Mouse (Mus musculus): Measurements from ENCODE around the gene Cubn.

Gene Cubn

GRCm38 (mm10) chr2:13357885-13358552 lies 133.6 kb downstream of the Cubn start:
- peak; percentile 28 for DNase-seq (ENCODE audit: low spot score)

- no peak for DNase-seq (ENCODE audit: low spot score)
These were observed 138.8 kb downstream of the Cubn start for GRCm38 (mm10) chr2:13352775-13353174.

- no peak for DNase-seq (ENCODE audit: low spot score)
These were observed 139.4 kb downstream of the Cubn start for GRCm38 (mm10) chr2:13352112-13352728.

- no peak for DNase-seq (ENCODE audit: low spot score)
These were observed 149.2 kb downstream of the Cubn start for GRCm38 (mm10) chr2:13342325-13342926.

GRCm38 (mm10) chr2:13335446-13335845 lies 156.2 kb downstream of the Cubn start:
- no peak for DNase-seq (ENCODE audit: low spot score)

- no peak for DNase-seq (ENCODE audit: low spot score)
These were observed 161.7 kb downstream of the Cubn start for GRCm38 (mm10) chr2:13329754-13330417.

GRCm38 (mm10) chr2:13303376-13303775 lies 188.2 kb downstream of the Cubn start:
- DNase-seq (ENCODE audit: low spot score): no peak

GRCm38 (mm10) chr2:13299031-13299430 lies 192.6 kb downstream of the Cubn start:
- DNase-seq (ENCODE audit: low spot score): peak; percentile 31

GRCm38 (mm10) chr2:13297733-13298132 lies 193.9 kb downstream of the Cubn start:
- DNase-seq (ENCODE audit: low spot score): no peak

GRCm38 (mm10) chr2:13290661-13291060 lies 201.0 kb downstream of the Cubn start:
- peak; percentile 57 for DNase-seq (ENCODE audit: low spot score)

GRCm38 (mm10) chr2:13290070-13290469 lies 201.5 kb downstream of the Cubn start:
- no peak for DNase-seq (ENCODE audit: low spot score)

- peak; percentile 14 for DNase-seq (ENCODE audit: low spot score)
These were observed 213.3 kb downstream of the Cubn start for GRCm38 (mm10) chr2:13278114-13278862.

GRCm38 (mm10) chr2:13275874-13276273 lies 215.7 kb downstream of the Cubn start:
- no peak for DNase-seq (ENCODE audit: low spot score)

GRCm38 (mm10) chr2:13271165-13271957 lies 220.3 kb downstream of the Cubn start, which contains the start of gene Rsu1:
Gene Rsu1 (minus strand): TSS chr2:13271415.
- peak; percentile 100 for DNase-seq (ENCODE audit: low spot score)

- DNase-seq (ENCODE audit: low spot score): peak; percentile 30
These were observed 220.9 kb downstream of the Cubn start for GRCm38 (mm10) chr2:13270736-13271135.

GRCm38 (mm10) chr2:13268681-13269293 lies 222.8 kb downstream of the Cubn start:
- DNase-seq (ENCODE audit: low spot score): no peak

GRCm38 (mm10) chr2:13264875-13265274 lies 226.7 kb downstream of the Cubn start:
- no peak for DNase-seq (ENCODE audit: low spot score)

GRCm38 (mm10) chr2:13263150-13263549 lies 228.5 kb downstream of the Cubn start:
- DNase-seq (ENCODE audit: low spot score): no peak

GRCm38 (mm10) chr2:13258606-13259005 lies 233.0 kb downstream of the Cubn start:
- no peak for DNase-seq (ENCODE audit: low spot score)

GRCm38 (mm10) chr2:13240711-13241110 lies 250.9 kb downstream of the Cubn start:
- no peak for DNase-seq (ENCODE audit: low spot score)
